Comparison of ENCODE assay signal across 8 mouse cellular contexts in genomic region chr6:145855720-145856551, GRCm38 (mm10). TPM values are rescaled to one million over a fixed set of nuclear protein-coding genes. Genes with fewer than 3 reads are reported as not detected.
DNase-seq lines count a peak whose midpoint lies in the region; ATAC-seq and TF ChIP-seq lines count a peak whose summit lies in the region.

No protein-coding gene starts in this region.

- no peak for TF ChIP-seq POLR2A in liver, adult 2 months (IDR thresholded peaks at IDR 0.05; ENCODE audit: extremely low read depth, insufficient read depth, low read length)

- peaks cover 11% of the 10 kb centered on the region; the same call in 1 of the 2 replicates for H3K36me3 ChIP-seq in heart, embryonic 13.5 days
- H3K36me3 ChIP-seq in kidney, postnatal 0 days (ENCODE audit: insufficient read depth, low read length), result no peaks in the 10 kb centered on the region
- no peaks in the 10 kb centered on the region for H3K36me3 ChIP-seq in liver, adult 2 months (ENCODE audit: control insufficient read depth, insufficient read depth, low read length)

- H3K27ac ChIP-seq in heart, embryonic 13.5 days (replicated peaks), result peak overlapping the region; percentile 55
- H3K27ac ChIP-seq in kidney, postnatal 0 days, result no peak overlapping the region
- no peak overlapping the region for H3K27ac ChIP-seq in liver, adult 2 months (replicated peaks; ENCODE audit: insufficient read depth, low read depth, low read length)

- H3K27me3 ChIP-seq in heart, embryonic 13.5 days (replicated peaks), result no peaks in the 10 kb centered on the region
- H3K27me3 ChIP-seq in kidney, postnatal 0 days (ENCODE audit: insufficient read depth, low read length), result no peaks in the 10 kb centered on the region
- no peaks in the 10 kb centered on the region for H3K27me3 ChIP-seq in liver, adult 2 months (ENCODE audit: control insufficient read depth, insufficient read depth, low read length)

- no peak for TF ChIP-seq CTCF in kidney, postnatal 0 days (IDR thresholded peaks at IDR 0.05; ENCODE audit: low read depth)
- no peak for TF ChIP-seq CTCF in liver, adult 2 months (IDR thresholded peaks at IDR 0.05; ENCODE audit: low read depth, low read length)

- 12% methylated on average over 28 of the region's 28 CpGs for WGBS in heart, embryonic 13.5 days
- WGBS in kidney, postnatal 0 days, result 7% methylated on average over 28 of the region's 28 CpGs
- 29% methylated on average over 28 of the region's 28 CpGs for WGBS in liver, adult 2 months

- ATAC-seq in erythroid progenitor cell, adult 5-6 weeks (replicated peaks; ENCODE audit: low FRiP score, poor library complexity, severe bottlenecking), result peak; percentile 56
- ATAC-seq in heart, embryonic 13.5 days (ENCODE audit: extremely low read depth, insufficient number of reproducible peaks, low FRiP score, low TSS enrichment), result peak; percentile 79
- ATAC-seq in kidney, postnatal 0 days (replicated peaks; ENCODE audit: low FRiP score, low read depth), result peak; percentile 92
- ATAC-seq in monocyte, adult 5-6 weeks (replicated peaks; ENCODE audit: insufficient number of reproducible peaks, low FRiP score, low TSS enrichment, poor library complexity, severe bottlenecking), result peak; percentile 24; the same call in 1 of the 2 replicates

- peaks cover 45% of the 10 kb centered on the region for H3K4me1 ChIP-seq in heart, embryonic 13.5 days
- H3K4me1 ChIP-seq in kidney, postnatal 0 days (replicated peaks; ENCODE audit: insufficient read depth, low read length), result peaks cover 6% of the 10 kb centered on the region; the same call in 1 of the 2 replicates
- peaks cover 8% of the 10 kb centered on the region for H3K4me1 ChIP-seq in liver, adult 2 months (ENCODE audit: control insufficient read depth, insufficient read depth, low read length)

- peak overlapping the region; percentile 29 for H3K4me3 ChIP-seq in heart, embryonic 13.5 days
- H3K4me3 ChIP-seq in kidney, postnatal 0 days (replicated peaks; ENCODE audit: low read depth, low read length), result 0 out of 2 replicates have a peak overlapping the region, but pooled peaks have one; percentile 4
- H3K4me3 ChIP-seq in liver, adult 2 months (ENCODE audit: insufficient read depth, low read depth, low read length), result no peak overlapping the region

- peak; percentile 98 for DNase-seq in B cell, adult 2 months
- peak; percentile 90 for DNase-seq in brain, embryonic 18.5 days (ENCODE audit: low read depth, low spot score)
- DNase-seq in kidney, postnatal 0 days (ENCODE audit: low spot score), result peak; percentile 89
- DNase-seq in liver, adult 2 months (ENCODE audit: extremely low read depth, low read depth, low spot score), result peak; percentile 78
- peak; percentile 75 to 88 for DNase-seq in spleen, postnatal 4 days (ENCODE audit: low spot score in 2 of 2)

- no peaks in the 10 kb centered on the region for H3K79me2 ChIP-seq in liver, adult 2 months (ENCODE audit: control insufficient read depth, insufficient read depth, low read length)

- peak overlapping the region; percentile 47 for H3K9ac ChIP-seq in heart, embryonic 13.5 days
- no peak overlapping the region for H3K9ac ChIP-seq in kidney, postnatal 0 days (ENCODE audit: low read depth, low read length)
- H3K9ac ChIP-seq in liver, adult 2 months (ENCODE audit: low read depth, low read length), result no peak overlapping the region

- H3K9me3 ChIP-seq in heart, embryonic 13.5 days, result no peaks in the 10 kb centered on the region
- no peaks in the 10 kb centered on the region for H3K9me3 ChIP-seq in kidney, postnatal 0 days (replicated peaks; ENCODE audit: low read length)

- peak overlapping the region; percentile 65 for H3K4me2 ChIP-seq in heart, embryonic 13.5 days
- H3K4me2 ChIP-seq in kidney, postnatal 0 days (ENCODE audit: low read length), result peak overlapping the region; percentile 45

RNA-seq across cellular contexts. Expression of gene Bhlhe41, which starts 9.4 kb away (rescaled TPM):
- total RNA-seq in erythroid progenitor cell, adult 5-6 weeks (2015; ENCODE audit: low replicate concordance), result 0.42 and 1.1 TPM in 2 replicates
- total RNA-seq in erythroid progenitor cell, adult 5-6 weeks (2017; ENCODE audit: low replicate concordance), result not detected in 2 replicates
- polyA plus RNA-seq in heart, embryonic 13.5 days (2015; fragmentation: Nextera tagmentation; extraction: Ambion mirVana), result 4.9 and 6.6 TPM in 2 replicates
- polyA plus RNA-seq in kidney, postnatal 0 days (2015; fragmentation: Nextera tagmentation; extraction: Ambion mirVana), result 1.0 and 1.1 TPM in 2 replicates
- total RNA-seq in liver, adult 2 months (2014; rRNA removed), result 0.40 and 1.8 TPM in 2 replicates
- polyA plus RNA-seq in liver, adult 2 months (2012; rRNA removed), result 0.21 and 0.32 TPM in 2 replicates
- total RNA-seq in monocyte, adult 5-6 weeks (2017), result 2.9 to 9.1 TPM (median 5.9 TPM) in 3 replicates

Comparison
In these comparisons a context has a peak if more than half of its experiments do, and no peak if none do; other contexts are left out.
1. ATAC-seq: peak in every context shown above with its lines; median percentile 92 in kidney, postnatal 0 days; 79 in heart, embryonic 13.5 days; 56 in erythroid progenitor cell, adult 5-6 weeks; 24 in monocyte, adult 5-6 weeks.